Mouse (Mus musculus) CH12.LX (cell line): ENCODE measurements around the gene Ltf. TPM values are rescaled to one million over a fixed set of nuclear protein-coding genes. Genes with fewer than 3 reads are reported as not detected.
A peak's percentile ranks its signal among the peaks of the same experiment; 100 is the strongest.

Experiments used
- DNase-seq: peaks from one replicate; pipeline ENCODE4 v3.0.0-alpha.2; 2013; ENCODE audit errors: extremely low read depth
- H3K27ac ChIP-seq: 2 replicates; pipeline ENCODE4 v1.5.1; 2012; ENCODE audit warnings: low read depth, mild to moderate bottlenecking, control low read depth, moderate library complexity; ENCODE audit not compliant: insufficient read depth
- H3K27me3 ChIP-seq: replicated peaks from 2 replicates; pipeline ENCODE3; 2012; ENCODE audit warnings: inconsistent platforms
- H3K36me3 ChIP-seq, 2 experiments: replicated peaks in 1 of 2; 2 replicates each; pipeline versions ENCODE3 to v1.6.1; 2012; ENCODE audit warnings: inconsistent platforms in 1 of 2, low read length in 1 of 2, mild to moderate bottlenecking in 1 of 2, mixed read lengths in 1 of 2, moderate library complexity in 1 of 2; ENCODE audit not compliant: control insufficient read depth in 1 of 2, insufficient read depth in 1 of 2
- H3K4me1 ChIP-seq, 2 experiments: 2 replicates each; pipeline ENCODE4 v1.6.1; 2012; ENCODE audit warnings: inconsistent platforms in 1 of 2, moderate library complexity in 1 of 2; ENCODE audit not compliant: insufficient read depth in 2 of 2, control insufficient read depth in 1 of 2
- H3K4me2 ChIP-seq: 2 replicates; pipeline ENCODE4 v1.6.1; 2012; ENCODE audit warnings: low read depth, mild to moderate bottlenecking, control low read depth; ENCODE audit not compliant: poor library complexity, insufficient read depth, severe bottlenecking
- H3K4me3 ChIP-seq, 3 experiments: fragments of 150-350 bp in 1 of 3; sonication (generic) in 1 of 3; replicated peaks in 1 of 3; 2 replicates each; pipeline versions ENCODE3 to v1.5.1; 2011 to 2012; ENCODE audit warnings: low read depth in 2 of 3, low read length in 2 of 3, mild to moderate bottlenecking in 2 of 3, moderate library complexity in 2 of 3, control low read depth in 1 of 3, improper control_type of control experiment in 1 of 3, inconsistent platforms in 1 of 3, mixed read lengths in 1 of 3; ENCODE audit not compliant: poor library complexity in 1 of 3
- H3K79me2 ChIP-seq: replicated peaks from 2 replicates; pipeline ENCODE4 v1.6.1; 2012; ENCODE audit warnings: mild to moderate bottlenecking, moderate library complexity; ENCODE audit not compliant: control insufficient read depth, poor library complexity, insufficient read depth, severe bottlenecking; ENCODE audit errors: extremely low read depth
- H3K9ac ChIP-seq: 2 replicates; pipeline ENCODE4 v1.6.1; 2012; ENCODE audit warnings: low read depth, mild to moderate bottlenecking, control low read depth, moderate library complexity; ENCODE audit not compliant: insufficient read depth
- H3K9me3 ChIP-seq: replicated peaks from 2 replicates; pipeline ENCODE3; 2012; ENCODE audit warnings: low read length, inconsistent platforms, mixed read lengths
- CTCF ChIP-seq, 2 experiments: IDR thresholded peaks in 1 of 2; conservative IDR thresholded peaks in 1 of 2; 2 replicates each; pipeline ENCODE4 v1.5.1; 2011 to 2012; ENCODE audit warnings: low read depth in 2 of 2, low read length in 2 of 2, improper control_type of control experiment in 1 of 2, inconsistent platforms in 1 of 2, mild to moderate bottlenecking in 1 of 2, moderate library complexity in 1 of 2
- ELF1 ChIP-seq: IDR thresholded peaks from 2 replicates; pipeline ENCODE4 v1.6.1; 2014; ENCODE audit warnings: low read depth, mild to moderate bottlenecking, inconsistent platforms, low read length, improper control_type of control experiment
- EP300 ChIP-seq: IDR thresholded peaks from 2 replicates; pipeline ENCODE4 v1.6.1; 2011; ENCODE audit warnings: low read length, improper control_type of control experiment
- HCFC1 ChIP-seq: IDR thresholded peaks from 2 replicates; pipeline ENCODE4 v1.6.1; 2012; ENCODE audit warnings: low read depth, mild to moderate bottlenecking, inconsistent platforms, low read length, improper control_type of control experiment
- IRF4 ChIP-seq: IDR thresholded peaks from 2 replicates; pipeline ENCODE4 v1.6.1; 2014; ENCODE audit warnings: low read depth, mild to moderate bottlenecking, inconsistent platforms, low read length, improper control_type of control experiment
- MAFK ChIP-seq: IDR thresholded peaks from 2 replicates; pipeline ENCODE4 v1.6.1; 2011; ENCODE audit warnings: low read length, improper control_type of control experiment; ENCODE audit not compliant: insufficient replicate concordance
- MAX ChIP-seq: IDR thresholded peaks from 2 replicates; pipeline ENCODE4 v1.6.1; 2011; ENCODE audit warnings: low read length, improper control_type of control experiment
- MEF2A ChIP-seq: IDR thresholded peaks from 2 replicates; pipeline ENCODE4 v1.6.1; 2014; ENCODE audit warnings: low read depth, mild to moderate bottlenecking, inconsistent platforms, low read length, improper control_type of control experiment, borderline replicate concordance
- POLR2AphosphoS2 ChIP-seq: IDR thresholded peaks from 2 replicates; pipeline ENCODE4 v1.6.1; 2011; ENCODE audit warnings: low read depth, low read length, improper control_type of control experiment
- RAD21 ChIP-seq: IDR thresholded peaks from 2 replicates; pipeline ENCODE4 v1.6.1; 2011; ENCODE audit warnings: low read depth, mild to moderate bottlenecking, low read length, improper control_type of control experiment, moderate library complexity
- TBP ChIP-seq: conservative IDR thresholded peaks from 2 replicates; pipeline ENCODE4 v1.6.1; 2011; ENCODE audit warnings: low read depth, low read length, improper control_type of control experiment
- TCF12 ChIP-seq: IDR thresholded peaks from 2 replicates; pipeline ENCODE4 v1.6.1; 2014; ENCODE audit warnings: low read depth, mild to moderate bottlenecking, inconsistent platforms, low read length, improper control_type of control experiment
- UBTF ChIP-seq: IDR thresholded peaks from 2 replicates; pipeline ENCODE4 v1.6.1; 2012; ENCODE audit warnings: low read depth, mild to moderate bottlenecking, inconsistent platforms, low read length, improper control_type of control experiment, moderate library complexity
- USF2 ChIP-seq: conservative IDR thresholded peaks from 2 replicates; pipeline ENCODE4 v1.6.1; 2011; ENCODE audit warnings: low read depth, low read length, improper control_type of control experiment
- ZC3H11A ChIP-seq: IDR thresholded peaks from 2 replicates; pipeline ENCODE4 v1.6.1; 2012; ENCODE audit warnings: low read depth, mild to moderate bottlenecking, inconsistent platforms, low read length, improper control_type of control experiment
- ZNF384 ChIP-seq: IDR thresholded peaks from 2 replicates; pipeline ENCODE4 v1.6.1; 2012; ENCODE audit warnings: low read depth, low read length, improper control_type of control experiment, inconsistent platforms
- dilution Hi-C: fragments of 300-500 bp; cut with MboI; formaldehyde crosslinking; loops from 2 replicates; pipeline ENCODE4 v1.14.3; 2020; ENCODE audit warnings: low sequenced_read_pairs; ENCODE audit not compliant: extremely low pct_unique_long_range_greater_than_20kb, extremely low pct_ligation_motif_present
- in situ Hi-C: fragments of 300-500 bp; cut with MboI; formaldehyde crosslinking; loops from 3 replicates; pipeline ENCODE4 v1.14.3; 2019; ENCODE audit warnings: low sequenced_read_pairs, low pct_ligation_motif_present, low pct_unique_long_range_greater_than_20kb, mixed read lengths
- polyA plus RNA-seq: library from polyadenylated mRNA; unstranded; fragments of >175 nt; gene quantifications from 2 replicates; pipeline ENCODE4 v1.2.1, GENCODE M21; 2012; ENCODE audit warnings: low read depth; ENCODE audit not compliant: insufficient read length
- total RNA-seq, 2 experiments: library from RNA; depleted of rRNA; stranded (reverse); fragments of 300-350 nt in 1 of 2; fragments of >200 nt in 1 of 2; gene quantifications; 2 replicates each; pipeline ENCODE4 v1.2.3; 2012 to 2014

The Ltf gene
- total and polyA plus RNA-seq, 3 experiments: 0.08 TPM; not detected in 2

DNA sequence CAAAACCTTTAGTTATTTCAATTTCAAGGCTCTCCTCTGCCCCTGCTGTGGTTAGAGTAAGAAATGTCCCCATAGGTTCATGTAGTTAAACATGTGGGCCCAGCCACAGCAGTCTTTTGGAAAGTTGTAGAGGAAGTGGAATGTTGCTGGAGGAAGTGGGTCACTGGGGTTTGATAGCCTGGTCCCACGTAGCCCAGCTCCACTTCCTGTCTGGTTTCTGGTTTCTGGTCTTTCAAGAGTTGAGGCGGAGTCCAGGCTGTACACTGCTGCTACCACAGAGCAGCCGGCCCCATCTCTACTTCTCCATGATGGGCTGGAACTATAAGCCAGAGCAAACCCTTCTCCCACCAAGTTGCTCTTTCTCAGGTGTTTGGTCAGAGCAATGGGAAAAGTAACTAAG is 27.2 kb downstream of the Ltf start:
- Histone ChIP-seq H3K27ac (no peak overlapping the region), H3K9ac (no peak overlapping the region), H3K79me2 (no peaks in the 10 kb centered on the region), H3K4me3 (no peak overlapping the region)
- in situ Hi-C loops: no loop called here
- TF ChIP-seq UBTF (no peak), ELF1 (peak; percentile 51; the same call in 1 of the 2 replicates), CTCF (conservative IDR thresholded peaks at IDR 0.05 in 1 of 2, IDR thresholded peaks at IDR 0.05 in 1 of 2; ENCODE audit: low read depth in 2 of 2, low read length in 2 of 2) (no peak), POLR2AphosphoS2 (no peak), RAD21 (no peak), TBP (no peak), MAX (no peak), MAFK (no peak), IRF4 (0 out of 2 replicates have a peak, but pooled peaks have one; percentile 14), EP300 (no peak)
- TF ChIP-seq, all 38 proteins: peak for 2
- peak; percentile 55 for DNase-seq
- H3K4me2 ChIP-seq: no peak overlapping the region
- dilution Hi-C loops: no loop called here
- H3K4me1 ChIP-seq: peaks cover 0 to 18% of the 10 kb centered on the region in 2 experiments
- H3K36me3 ChIP-seq: no peaks in the 10 kb centered on the region
- no peaks in the 10 kb centered on the region for H3K27me3 ChIP-seq
- no peaks in the 10 kb centered on the region for H3K9me3 ChIP-seq

GRCm38 (mm10) chr9:111047266-111047665 is 28.2 kb downstream of the Ltf start:
- no peaks in the 10 kb centered on the region for H3K27me3 ChIP-seq
- H3K4me1 ChIP-seq: peaks cover 0 to 18% of the 10 kb centered on the region in 2 experiments
- H3K9ac ChIP-seq: no peak overlapping the region
- no peak overlapping the region for H3K4me3 ChIP-seq
- no peaks in the 10 kb centered on the region for H3K9me3 ChIP-seq
- no peak overlapping the region for H3K4me2 ChIP-seq
- H3K79me2 ChIP-seq: no peaks in the 10 kb centered on the region
- no peak for DNase-seq
- in situ Hi-C loops: no loop called here
- dilution Hi-C loops: no loop called here
- TF ChIP-seq CTCF (conservative IDR thresholded peaks at IDR 0.05 in 1 of 2, IDR thresholded peaks at IDR 0.05 in 1 of 2; ENCODE audit: low read depth in 2 of 2, low read length in 2 of 2): no peak
- TF ChIP-seq MAFK: no peak
- TF ChIP-seq ZNF384: no peak
- no peak for TF ChIP-seq HCFC1
- TF ChIP-seq EP300: no peak
- no peak for TF ChIP-seq TCF12
- no peak for TF ChIP-seq MEF2A
- no peak for TF ChIP-seq IRF4
- TF ChIP-seq ZC3H11A: no peak
- TF ChIP-seq POLR2AphosphoS2: no peak
- TF ChIP-seq TBP: no peak
- no peak for TF ChIP-seq USF2
- H3K36me3 ChIP-seq: no peaks in the 10 kb centered on the region
- H3K27ac ChIP-seq: no peak overlapping the region
